Mouse (Mus musculus) WW6 (cell line): Measurements from ENCODE around the gene Tmem89.

ENCODE experiments used
- DNase-seq: peaks from one replicate; pipeline ENCODE4 v3.0.0-alpha.2; 2013; ENCODE audit warnings: low read depth, low spot score

Gene Tmem89

DNA sequence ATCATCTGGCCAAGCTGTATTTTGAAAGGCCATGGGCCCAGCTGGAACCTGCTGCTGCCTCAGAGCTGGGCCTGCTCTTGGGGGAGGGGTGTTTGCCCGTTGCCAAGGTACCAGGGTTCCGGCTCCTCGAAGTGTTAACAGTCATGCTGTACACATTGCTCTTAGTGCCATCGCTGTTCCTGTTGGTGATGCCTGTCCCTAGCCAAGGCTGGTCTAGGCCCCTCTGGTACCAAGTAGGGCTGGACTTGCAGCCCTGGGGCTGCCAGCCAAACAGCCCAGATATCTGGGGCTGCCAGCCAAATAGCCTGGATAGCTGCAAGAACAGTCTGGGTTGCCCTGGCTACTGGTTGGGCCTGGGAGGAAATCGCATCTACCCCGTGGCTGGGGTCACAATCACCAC, at the start of gene Tmem89:
Gene Tmem89 (plus strand): TSS at position 129 of the 400 bp plus-strand sequence.
- no peak for DNase-seq

DNA sequence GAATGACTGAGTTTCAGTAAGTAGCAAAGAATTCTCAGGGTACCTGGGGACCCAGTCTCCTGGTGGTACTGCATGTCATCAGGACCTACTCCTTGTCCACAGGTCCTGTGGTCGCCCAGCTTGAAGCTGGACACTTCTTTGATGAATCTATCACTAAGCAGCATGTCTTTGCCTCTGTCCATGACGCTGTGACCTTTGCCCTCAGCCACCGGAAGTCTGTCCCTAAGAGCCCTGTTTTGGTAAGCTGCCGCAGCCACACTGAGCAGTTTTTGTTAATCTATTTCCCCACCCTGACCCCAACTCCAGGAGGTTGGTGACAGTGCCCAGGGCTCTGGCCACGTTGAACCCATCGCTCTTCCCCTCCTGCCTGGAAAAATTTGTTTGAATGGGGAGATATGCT, 2.1 kb upstream of the Tmem89 start:
- no peak for DNase-seq

DNA sequence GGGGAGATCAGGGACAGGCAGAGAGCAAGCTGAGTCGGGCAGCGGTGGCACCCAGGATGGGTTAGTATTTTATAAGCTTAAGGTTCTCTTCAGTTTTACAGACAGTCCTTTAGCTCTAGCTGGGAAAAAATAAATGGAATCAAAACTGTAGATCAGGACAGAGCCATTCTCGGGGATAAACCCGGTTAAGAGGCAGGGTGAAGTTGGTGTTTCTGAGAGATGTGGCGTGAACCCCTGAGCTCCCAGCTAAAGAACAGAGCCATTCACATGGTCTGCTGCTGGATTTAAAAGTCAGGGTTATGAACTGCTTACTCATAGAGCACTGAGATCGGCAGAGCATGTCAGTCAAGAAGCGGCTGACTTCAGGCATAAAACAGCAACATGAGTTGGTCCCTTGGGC, 1.3 kb upstream of the Tmem89 start:
- no peak for DNase-seq

DNA sequence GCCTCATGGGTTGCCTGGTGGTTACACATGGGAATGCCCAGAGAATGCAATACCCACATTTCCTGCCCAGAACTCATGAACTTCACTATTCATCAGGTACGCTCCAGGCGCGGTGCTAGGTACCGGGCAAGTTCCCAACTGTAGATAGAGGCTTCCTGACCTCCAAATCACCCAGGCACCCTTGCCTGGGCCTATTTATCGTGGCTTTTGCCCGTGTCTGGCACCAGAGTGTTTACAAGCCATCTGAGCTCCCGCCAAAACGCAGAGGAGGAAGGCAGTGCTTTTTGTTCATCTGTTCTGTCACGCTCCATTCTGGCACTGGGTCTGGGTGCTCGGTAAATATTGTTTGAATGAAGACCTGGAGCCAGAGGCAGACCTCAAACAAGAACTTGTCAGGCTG, 798 bp upstream of the Tmem89 start:
- DNase-seq, result no peak

DNA sequence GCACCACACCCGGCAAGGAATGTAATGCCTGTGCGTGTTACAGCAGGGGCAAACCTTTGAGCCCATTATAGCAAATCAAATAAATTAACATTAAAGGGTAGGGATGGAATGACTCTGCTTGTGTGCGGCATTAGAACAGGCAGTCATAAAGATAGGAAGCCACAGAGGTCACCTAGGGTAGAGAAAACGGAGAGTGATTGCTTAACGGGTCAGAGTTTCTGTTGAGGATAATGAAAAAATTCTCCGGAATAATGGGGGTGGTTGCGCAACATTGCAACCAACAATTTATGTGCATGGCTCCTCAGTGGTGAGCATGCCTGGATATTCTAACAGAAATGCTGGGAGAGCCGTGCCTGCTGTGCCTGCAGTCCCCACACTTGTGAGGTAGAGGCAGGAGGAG, 11.5 kb downstream of the Tmem89 start:
- no peak for DNase-seq

DNA sequence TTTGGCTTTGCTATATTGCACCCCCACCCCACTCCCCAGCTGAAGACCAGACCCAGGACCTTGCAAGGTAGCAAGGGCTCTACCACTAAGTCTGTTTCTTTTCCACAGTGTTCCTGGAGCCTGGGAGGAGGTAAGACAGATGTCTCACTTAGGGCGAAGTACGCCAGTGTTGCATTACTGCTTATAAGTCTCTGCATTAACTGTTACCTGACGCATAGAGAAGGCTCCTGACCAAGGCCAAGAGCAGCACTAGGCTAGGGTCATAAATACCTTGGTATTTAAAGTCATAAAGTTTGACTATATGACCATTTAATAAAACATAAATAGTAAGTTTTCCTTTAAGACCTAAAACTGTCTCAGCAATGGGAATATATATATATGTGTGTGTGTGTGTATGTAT, 14.0 kb downstream of the Tmem89 start:
- no peak for DNase-seq

DNA sequence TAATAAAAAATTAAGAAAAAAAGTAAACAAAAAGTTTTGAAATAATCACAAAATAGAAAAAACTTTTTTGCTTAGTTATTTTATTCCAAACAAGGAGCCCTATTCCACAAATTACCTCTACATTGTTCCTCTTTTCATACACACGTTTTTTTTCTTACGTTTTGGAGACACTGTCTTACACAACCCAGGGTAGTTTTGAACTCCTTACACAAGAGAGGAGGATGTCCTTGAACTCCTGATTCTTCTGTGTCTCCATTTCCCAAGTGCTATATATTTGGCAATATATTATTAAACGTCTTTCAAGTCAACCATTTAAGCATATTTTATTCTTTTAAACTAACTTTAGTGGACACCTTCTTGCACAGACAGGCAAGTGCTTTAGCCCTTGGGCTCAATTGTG, 21.6 kb downstream of the Tmem89 start:
- no peak for DNase-seq

DNA sequence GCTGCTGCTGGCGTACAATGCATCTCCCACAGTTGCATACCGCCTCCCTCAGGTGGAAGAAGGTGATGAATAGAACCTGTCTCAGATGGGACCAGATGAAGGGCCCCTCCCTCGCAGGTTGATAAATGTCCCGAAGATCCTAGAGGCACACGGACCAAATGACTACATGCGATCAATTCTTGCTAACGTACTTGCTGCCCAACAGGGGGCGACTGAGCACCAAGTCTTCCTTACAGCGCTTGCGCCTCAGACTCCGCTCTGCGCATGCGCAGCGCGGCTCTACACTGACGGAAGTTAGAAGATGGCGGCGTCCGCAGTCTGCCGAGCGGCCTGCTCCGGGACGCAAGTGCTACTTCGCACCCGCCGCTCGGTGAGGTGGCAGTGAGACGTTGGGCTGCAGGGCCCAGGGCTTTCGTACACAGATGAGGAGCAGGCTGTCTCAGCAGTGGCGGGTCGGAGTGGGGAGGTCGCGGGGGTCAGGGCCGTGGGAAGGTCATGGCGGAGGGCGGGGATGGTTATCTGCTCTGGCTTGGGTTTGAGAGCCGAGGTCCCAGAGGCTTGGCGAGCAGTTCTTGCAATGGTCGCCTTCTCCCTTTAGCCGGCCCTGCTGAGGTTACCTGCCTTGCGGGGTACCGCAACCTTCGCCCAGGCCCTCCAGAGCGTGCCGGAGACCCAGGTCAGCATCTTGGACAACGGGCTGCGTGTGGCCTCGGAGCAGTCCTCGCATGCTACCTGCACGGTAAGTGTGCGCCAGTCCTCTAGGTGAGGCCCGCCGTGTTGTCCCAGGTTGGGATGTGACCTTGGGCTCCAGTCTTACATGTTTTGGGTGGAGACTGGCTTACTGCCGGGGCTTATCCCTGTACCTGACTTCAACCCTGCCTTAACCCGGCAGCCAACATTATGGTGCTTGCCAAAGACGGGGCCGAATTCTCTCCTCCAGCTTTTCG, 22.3 kb downstream of the Tmem89 start, which contains the start of gene Uqcrc1:
Gene Uqcrc1 (plus strand): TSS at position 216 of the 947 bp plus-strand sequence.
- DNase-seq, result peak; percentile 99

DNA sequence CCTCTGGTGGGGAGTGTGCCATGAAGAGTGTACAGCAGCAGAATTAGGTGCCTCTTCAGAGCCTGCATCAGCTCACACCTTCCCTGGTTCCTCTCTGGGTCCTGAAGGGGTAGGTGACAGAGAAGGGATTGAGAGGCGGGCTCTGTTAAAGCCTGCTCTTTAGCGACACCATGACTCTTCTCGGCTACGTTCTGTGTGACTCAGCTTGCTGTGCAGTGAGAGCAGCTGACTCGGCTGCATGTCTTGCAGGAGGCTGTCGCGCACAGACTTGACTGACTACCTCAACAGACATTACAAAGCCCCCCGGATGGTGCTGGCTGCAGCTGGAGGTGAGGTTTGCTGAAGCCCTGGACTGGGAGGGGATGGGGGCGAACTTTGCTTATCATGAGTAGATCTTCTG, 30.7 kb downstream of the Tmem89 start:
- DNase-seq, result no peak

DNA sequence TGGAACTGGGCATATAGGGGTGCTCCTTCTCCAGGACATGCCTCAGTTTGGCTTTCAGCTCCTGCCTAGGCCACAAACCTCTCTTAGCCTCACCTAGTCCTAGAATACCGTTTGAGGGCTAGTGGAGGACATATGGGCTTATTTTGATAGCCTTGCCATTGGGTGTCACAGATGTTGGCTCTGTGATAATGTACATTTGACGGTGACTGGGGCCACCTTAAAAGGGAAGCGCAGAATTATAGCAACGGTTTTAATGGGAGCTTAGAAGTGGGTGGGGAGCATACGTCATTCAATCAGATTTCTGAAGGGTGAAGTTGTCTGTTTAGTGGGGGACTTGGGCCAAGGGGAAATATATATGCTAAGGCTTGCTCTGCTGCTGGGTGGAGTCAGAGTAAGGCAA, 31.2 kb downstream of the Tmem89 start:
- DNase-seq, result no peak

DNA sequence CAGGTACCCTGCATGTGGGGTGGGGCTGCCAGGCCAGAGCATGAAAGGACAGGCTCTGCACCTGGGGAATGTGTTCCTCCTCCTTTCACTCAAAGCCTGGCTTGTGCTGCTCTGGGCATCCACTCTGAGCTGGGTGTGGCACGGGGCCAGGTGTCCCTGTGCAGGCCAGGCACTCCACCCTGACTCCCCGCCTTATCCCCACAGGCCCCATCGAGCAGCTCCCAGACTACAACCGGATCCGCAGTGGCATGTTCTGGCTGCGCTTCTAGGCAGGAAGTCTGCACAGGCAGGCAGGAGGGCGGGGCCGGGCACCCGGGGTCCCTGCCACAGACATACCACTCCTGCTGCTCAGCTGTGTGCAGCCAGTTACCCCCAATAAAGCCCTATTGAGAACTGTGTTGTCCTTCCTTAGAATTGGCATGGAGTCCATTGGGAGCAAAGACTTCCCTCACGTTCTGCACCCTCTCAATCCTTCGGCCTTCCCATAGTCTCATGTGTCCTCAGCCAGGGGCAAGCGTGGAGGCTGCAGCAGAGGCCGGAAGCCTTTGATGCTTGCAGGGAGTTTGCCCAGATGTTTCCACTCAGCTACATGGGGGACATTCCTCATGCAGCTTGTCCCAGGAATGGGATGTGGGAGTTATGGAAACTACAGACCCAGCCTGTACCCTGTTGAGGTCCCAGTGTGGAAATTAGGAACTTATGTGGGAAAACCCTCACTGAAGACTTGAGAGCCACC, 35.0 kb downstream of the Tmem89 start:
- no peak for DNase-seq

DNA sequence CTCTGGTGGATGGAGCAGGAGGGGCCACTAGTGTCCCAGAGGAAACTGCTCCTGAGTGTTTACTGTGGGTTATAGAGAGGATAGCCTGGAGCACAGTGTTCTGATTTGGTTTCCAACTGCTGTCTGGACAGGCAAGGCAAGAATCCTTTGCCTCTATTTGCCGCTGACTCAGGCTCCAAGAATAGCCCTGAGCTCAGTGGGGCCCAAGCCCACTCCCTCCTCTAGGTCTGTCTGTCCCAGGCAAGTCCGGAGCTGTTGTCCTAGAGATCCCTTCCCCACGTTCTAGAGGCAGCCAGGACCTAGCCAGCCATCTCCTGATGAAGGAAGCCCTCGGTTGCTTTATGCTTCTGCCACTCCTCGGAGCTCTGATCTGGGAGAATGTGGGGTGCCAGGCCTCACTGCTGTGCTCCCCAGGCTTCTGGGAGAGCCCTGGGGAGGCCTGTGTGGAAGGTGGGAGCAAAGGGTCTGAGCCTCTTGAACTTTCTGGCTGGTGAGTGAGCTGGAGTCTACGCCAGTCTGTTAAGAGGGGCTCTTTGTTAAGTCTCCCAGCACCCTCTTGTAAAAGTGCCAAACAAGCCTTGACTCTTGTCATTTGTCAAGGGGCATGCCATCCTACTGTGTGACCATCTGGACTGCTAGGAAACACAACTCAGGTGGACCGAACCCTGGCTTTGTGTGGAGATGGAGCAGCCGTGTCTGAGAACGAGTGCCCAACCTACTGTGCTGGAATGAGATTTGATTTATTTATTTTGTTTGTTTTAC, 35.7 kb downstream of the Tmem89 start:
- DNase-seq, result no peak

DNA sequence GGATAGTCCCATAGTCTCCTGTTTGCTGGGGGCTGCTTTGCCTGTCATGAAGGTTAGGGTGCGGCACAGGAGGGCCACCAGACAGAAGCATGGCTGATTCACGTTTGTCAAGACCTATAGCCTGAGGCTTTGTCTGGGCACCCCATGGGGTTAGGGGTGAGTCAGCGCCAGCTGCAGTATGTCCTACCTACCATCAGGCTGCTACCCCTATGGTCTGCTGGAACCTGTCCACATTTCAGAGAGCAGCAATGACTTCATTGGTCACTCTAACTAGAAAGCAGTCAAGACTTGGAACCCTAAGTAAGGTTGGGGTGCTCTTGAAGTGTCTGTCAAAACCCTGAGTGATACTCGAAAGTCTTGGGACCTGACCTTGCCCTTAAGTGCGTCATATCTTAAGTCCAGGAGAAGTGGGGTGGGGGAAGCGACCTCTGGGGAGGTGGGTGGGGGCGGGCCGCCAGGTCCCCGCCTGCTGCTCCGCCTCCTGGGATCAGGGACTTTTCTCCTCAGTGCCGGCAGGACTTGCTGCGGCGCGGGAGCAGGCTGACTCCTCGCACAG, 38.7 kb downstream of the Tmem89 start, which contains the start of gene Col7a1:
Gene Col7a1 (plus strand): TSS at position 506 of the 556 bp plus-strand sequence.
- DNase-seq, result no peak

DNA sequence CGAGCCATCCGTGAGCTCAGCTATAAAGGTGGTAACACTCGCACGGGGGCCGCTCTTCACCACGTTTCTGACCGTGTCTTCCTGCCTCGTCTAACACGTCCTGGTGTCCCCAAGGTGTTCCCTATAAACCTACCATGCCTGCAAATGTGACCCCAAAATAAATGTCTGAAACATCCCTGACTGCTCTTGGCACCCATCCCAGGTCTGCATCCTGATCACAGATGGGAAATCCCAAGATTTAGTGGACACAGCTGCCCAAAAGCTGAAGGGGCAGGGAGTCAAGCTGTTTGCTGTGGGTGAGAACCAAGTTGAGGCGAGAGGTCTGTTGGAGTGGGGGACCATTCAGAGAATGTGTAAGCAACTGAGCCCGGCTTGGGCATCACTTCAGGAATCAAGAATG, 40.8 kb downstream of the Tmem89 start:
- no peak for DNase-seq

DNA sequence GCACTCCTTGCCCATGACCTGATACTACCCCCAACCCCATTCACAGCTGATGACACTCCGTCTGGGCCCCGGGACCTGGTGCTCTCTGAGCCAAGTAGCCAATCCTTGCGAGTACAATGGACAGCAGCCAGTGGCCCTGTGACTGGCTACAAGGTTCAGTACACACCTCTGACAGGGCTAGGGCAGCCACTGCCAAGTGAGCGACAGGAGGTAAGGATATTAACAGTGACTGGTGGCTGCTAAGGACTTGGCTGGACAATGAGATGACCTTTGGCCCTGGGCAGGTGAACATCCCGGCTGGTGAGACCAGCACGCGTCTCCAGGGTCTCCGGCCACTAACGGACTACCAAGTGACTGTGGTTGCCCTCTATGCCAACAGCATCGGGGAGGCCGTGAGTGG, 41.4 kb downstream of the Tmem89 start:
- no peak for DNase-seq

DNA sequence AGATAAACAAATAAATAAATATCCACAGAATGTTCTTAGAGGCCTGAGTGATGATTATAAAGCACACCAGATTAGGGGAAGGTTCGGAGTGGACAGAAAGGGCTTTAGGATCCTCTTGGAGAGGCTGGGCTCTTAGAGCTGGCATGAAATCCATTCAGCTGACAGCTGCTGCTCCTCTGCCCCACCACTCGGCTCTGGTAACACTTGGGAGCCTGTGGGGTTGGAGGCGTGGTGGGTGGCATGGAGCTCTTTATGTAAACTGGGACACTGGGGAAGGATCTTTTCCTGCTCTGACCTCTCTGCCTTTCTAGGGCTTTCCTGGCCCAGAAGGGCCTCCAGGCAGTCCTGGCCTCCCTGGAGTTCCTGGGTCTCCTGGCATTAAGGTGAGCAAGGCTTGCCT, 49.2 kb downstream of the Tmem89 start:
- DNase-seq, result no peak

DNA sequence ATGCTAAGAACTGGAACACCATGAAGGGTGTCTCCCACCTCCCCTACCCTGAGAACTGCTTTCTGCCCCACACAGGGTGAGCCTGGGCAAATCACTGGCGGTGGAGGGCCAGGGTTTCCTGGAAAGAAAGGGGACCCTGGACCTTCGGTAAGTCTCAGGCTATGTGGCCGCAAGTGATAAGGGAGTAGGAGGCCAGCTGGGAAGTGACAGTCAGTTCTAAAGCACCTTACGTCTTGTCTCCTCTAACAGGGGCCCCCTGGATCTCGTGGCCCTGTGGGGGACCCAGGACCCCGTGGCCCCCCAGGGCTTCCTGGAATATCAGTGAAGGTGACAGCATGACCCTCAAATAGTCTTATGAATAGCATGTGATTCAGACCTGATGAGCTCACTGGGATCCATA, 49.9 kb downstream of the Tmem89 start:
- no peak for DNase-seq
